Mouse (Mus musculus) limb, embryonic 15.5 days (tissue): ENCODE results near the gene Pdlim5. TPM values are rescaled to one million over a fixed set of nuclear protein-coding genes. Genes with fewer than 3 reads are reported as not detected.

Experiments
- ATAC-seq: fragments of 200-750 bp; cut with Nextera tagmentation; 2 replicates; pipeline ENCODE4 v1.8.0; 2017; ENCODE audit warnings: low read depth, moderate TSS enrichment; ENCODE audit not compliant: insufficient number of reproducible peaks, low FRiP score, low TSS enrichment
- H3K27ac ChIP-seq: fragments of 300-500 bp; sonication (generic); 2 replicates; pipeline ENCODE4 v1.5.1; 2015; ENCODE audit warnings: moderate library complexity, mild to moderate bottlenecking, inconsistent platforms
- H3K27me3 ChIP-seq: fragments of 300-500 bp; sonication (generic); 2 replicates; pipeline ENCODE4 v1.6.1; 2015; ENCODE audit warnings: inconsistent platforms
- H3K36me3 ChIP-seq: fragments of 300-500 bp; sonication (generic); 2 replicates; pipeline ENCODE4 v1.6.1; 2015; ENCODE audit warnings: inconsistent platforms
- H3K4me1 ChIP-seq: fragments of 300-500 bp; sonication (generic); 2 replicates; pipeline ENCODE4 v1.6.1; 2015; ENCODE audit warnings: inconsistent platforms
- H3K4me2 ChIP-seq: fragments of 300-500 bp; sonication (generic); 2 replicates; pipeline ENCODE4 v1.6.1; 2015; ENCODE audit warnings: mild to moderate bottlenecking, inconsistent platforms
- H3K4me3 ChIP-seq: fragments of 300-500 bp; sonication (generic); 2 replicates; pipeline ENCODE4 v1.5.1; 2015; ENCODE audit warnings: mild to moderate bottlenecking, inconsistent platforms
- H3K9ac ChIP-seq: fragments of 300-500 bp; sonication (generic); 2 replicates; pipeline ENCODE4 v1.6.1; 2015; ENCODE audit warnings: inconsistent platforms
- H3K9me3 ChIP-seq: fragments of 300-500 bp; sonication (generic); 2 replicates; pipeline ENCODE4 v1.6.1; 2016; ENCODE audit warnings: inconsistent platforms
- WGBS: fragments of 180-500 bp; shearing (Covaris S2); methylation state at CpG from one replicate; pipeline ENCODE4 v1.1.7; 2015; 5-methylcytosine and 5-hydroxymethylcytosine counted together
- polyA plus RNA-seq: library from polyadenylated mRNA; unstranded; fragments of >200 nt; fragmentation: Nextera tagmentation; extraction: Ambion mirVana; gene quantifications from 2 replicates; pipeline ENCODE4 v1.2.1, GENCODE M21; 2015

Pdlim5 gene
- polyA plus RNA-seq, 1 experiment from 2014 or later: 45.8 TPM

DNA sequence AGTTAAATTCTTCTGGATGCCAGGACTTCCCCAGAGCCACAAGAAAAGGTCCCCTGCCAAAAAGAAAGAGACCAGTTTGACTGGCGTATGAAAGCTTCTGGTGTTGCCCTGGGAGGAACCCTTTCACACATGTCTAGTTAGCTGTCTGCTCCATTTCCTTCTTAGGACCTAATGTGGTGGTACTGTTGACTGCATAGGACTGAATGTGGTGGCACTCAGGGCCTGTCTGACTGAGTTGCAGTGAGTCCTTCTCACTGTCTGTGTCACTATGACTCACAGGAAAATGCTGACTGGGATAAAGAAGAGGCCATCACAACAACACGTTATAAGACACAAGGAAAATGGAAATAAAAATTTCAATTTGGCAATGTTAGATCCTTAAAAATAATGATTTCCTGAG lies 146.0 kb downstream of the Pdlim5 start:
- 74% methylated on average over 2 of the region's 2 CpGs for WGBS
- Histone ChIP-seq H3K9me3 (no peaks in the 10 kb centered on the region), H3K27me3 (0 out of 2 replicates have a peak, but pooled peaks cover 4% of the 10 kb centered on the region), H3K4me2 (no peak overlapping the region), H3K27ac (no peak overlapping the region), H3K9ac (no peak overlapping the region), H3K36me3 (no peaks in the 10 kb centered on the region), H3K4me1 (peaks cover 2% of the 10 kb centered on the region; the same call in 1 of the 2 replicates), H3K4me3 (no peak overlapping the region)
- no peak for ATAC-seq

DNA sequence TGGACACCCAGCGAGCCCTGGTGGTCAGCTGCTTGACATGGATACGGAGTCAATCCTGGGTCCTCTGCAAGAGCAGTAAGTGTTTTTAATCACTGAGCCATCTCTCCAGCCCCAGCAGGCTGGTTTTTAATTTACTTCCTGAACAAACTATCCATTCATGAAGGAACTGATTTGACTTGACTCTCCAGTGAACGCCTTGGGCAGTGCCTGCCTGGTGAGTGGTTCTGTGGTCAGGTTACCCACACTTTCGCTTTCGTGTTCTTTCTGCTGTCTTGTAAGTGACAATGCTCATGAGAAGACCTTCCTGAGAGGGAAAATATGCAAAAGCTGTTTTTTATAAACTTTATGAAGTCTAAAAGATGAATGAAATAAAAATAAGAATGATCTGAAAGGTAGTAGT lies 152.2 kb downstream of the Pdlim5 start:
- H3K9ac ChIP-seq: no peak overlapping the region
- ATAC-seq: no peak
- H3K36me3 ChIP-seq: no peaks in the 10 kb centered on the region
- H3K4me1 ChIP-seq: peaks cover 11% of the 10 kb centered on the region; the same call in 1 of the 2 replicates
- H3K4me2 ChIP-seq: no peak overlapping the region
- no peak overlapping the region for H3K27ac ChIP-seq
- H3K27me3 ChIP-seq: peaks cover 4% of the 10 kb centered on the region; the same call in 1 of the 2 replicates
- no peaks in the 10 kb centered on the region for H3K9me3 ChIP-seq
- H3K4me3 ChIP-seq: no peak overlapping the region
- 60% methylated on average over 5 of the region's 5 CpGs for WGBS

DNA sequence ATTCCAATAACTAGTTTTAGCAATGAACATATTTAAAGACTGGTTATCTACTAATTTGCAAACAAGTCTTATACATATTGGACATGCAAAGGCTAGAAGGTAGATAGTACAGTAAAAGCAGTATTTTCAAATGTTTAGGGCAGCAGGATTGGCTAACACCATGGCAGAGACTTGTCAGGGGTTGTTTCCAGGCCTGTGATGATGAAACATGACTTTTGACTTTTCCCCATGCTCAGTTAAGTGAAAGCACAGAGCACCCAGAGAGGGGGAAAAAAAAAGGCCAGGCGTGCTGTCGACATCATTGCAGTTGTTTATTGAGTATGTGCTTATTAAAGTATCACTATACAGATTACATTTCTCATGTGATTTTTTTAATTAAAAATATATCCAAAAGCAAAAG lies 156.2 kb downstream of the Pdlim5 start:
- 78% methylated on average over 2 of the region's 2 CpGs for WGBS
- Histone ChIP-seq H3K4me3 (no peak overlapping the region), H3K9ac (no peak overlapping the region), H3K4me2 (no peak overlapping the region), H3K27ac (no peak overlapping the region), H3K9me3 (no peaks in the 10 kb centered on the region), H3K36me3 (no peaks in the 10 kb centered on the region), H3K27me3 (peaks cover 6% of the 10 kb centered on the region; the same call in 1 of the 2 replicates), H3K4me1 (peaks cover 11% of the 10 kb centered on the region; the same call in 1 of the 2 replicates)
- no peak for ATAC-seq

DNA sequence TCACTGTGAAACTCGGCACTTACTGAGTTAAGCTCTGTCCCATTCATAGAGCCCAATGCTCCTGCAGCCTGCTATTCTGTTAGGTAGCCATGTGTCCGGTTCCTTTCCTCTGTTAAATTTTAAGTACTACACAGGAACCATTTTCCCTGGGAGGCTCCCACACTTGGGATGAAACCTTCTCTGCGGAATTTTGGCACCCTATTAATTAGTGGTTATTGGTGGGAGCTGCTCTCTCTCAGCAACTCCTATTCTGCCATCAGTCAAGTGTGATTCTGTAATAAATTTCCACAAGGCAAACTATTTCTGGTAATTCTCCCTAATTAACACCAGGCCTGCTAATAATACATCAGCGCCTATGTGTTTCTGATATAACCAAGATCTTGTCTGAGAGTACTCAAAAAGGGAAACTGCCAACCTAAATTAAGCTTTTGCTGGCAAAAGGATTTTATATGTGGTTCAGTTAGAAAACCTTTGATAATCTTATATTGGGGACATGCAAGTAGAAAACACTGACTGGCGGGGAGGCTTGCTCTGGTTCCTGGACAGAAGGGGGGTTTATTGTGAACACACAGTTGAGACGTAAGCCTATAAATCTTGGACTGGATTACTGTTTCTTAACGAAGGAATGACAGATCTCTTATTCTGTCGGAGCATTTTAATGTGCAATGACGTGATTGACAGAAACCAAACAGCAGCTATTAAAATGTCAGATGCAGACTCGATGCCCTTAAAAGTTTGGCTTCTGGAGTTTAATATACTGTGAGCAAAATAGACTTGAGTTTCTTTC lies 157.0 kb downstream of the Pdlim5 start:
- WGBS: 27% methylated on average over 10 of the region's 10 CpGs
- Histone ChIP-seq H3K9me3 (no peaks in the 10 kb centered on the region), H3K27ac (no peak overlapping the region), H3K4me2 (no peak overlapping the region), H3K4me3 (no peak overlapping the region), H3K36me3 (no peaks in the 10 kb centered on the region), H3K9ac (no peak overlapping the region), H3K27me3 (peaks cover 6% of the 10 kb centered on the region; the same call in 1 of the 2 replicates), H3K4me1 (peaks cover 11% of the 10 kb centered on the region; the same call in 1 of the 2 replicates)
- no peak for ATAC-seq

GRCm38 (mm10) chr3:142237621-142238020 lies 157.9 kb downstream of the Pdlim5 start:
- WGBS: 39% methylated on average over 5 of the region's 5 CpGs
- H3K27me3 ChIP-seq: peaks cover 6% of the 10 kb centered on the region; the same call in 1 of the 2 replicates
- no peaks in the 10 kb centered on the region for H3K36me3 ChIP-seq
- H3K4me1 ChIP-seq: peaks cover 11% of the 10 kb centered on the region; the same call in 1 of the 2 replicates
- no peaks in the 10 kb centered on the region for H3K9me3 ChIP-seq
- no peak overlapping the region for H3K27ac ChIP-seq
- no peak overlapping the region for H3K4me3 ChIP-seq
- H3K9ac ChIP-seq: no peak overlapping the region
- no peak overlapping the region for H3K4me2 ChIP-seq
- ATAC-seq: no peak

DNA sequence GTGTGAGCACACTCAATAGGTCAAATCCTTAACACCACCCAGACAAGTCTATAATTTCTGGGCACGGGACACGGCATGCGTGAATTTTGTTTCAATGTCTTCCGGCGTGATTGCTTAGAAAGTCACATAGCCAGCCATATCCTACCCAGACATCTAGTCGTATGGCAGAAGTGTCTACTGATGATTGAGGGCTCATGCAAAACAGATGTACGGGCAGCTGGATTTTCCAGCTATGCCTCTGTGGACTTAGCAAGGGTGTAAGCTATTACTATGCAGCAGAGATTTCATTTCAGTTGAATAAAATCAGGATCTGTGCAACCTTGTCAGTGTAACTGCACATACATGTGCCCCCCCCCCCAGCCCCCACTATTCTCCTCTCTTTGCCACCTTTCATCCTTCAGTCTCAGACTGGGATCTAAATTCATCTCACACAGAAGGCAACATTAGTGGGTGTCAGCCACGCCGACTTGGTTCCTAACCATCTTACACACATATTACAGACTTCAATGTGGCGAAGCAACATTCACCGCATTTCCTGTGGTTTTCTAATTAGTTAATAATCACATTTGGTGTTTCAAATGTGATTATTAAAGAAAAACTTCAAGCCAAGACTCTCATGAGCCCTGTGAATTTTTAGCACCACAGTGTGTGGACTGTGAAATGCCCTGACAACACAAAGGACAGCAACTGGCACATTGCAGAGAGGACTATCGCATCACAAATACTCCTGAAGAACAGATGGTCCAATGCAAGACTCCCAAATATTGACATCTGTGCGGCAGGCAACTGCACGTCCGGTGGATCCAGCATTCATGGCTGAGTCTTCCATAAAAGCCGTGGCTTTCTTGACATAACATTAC lies 161.7 kb downstream of the Pdlim5 start:
- no peak for ATAC-seq
- H3K9me3 ChIP-seq: no peaks in the 10 kb centered on the region
- H3K27ac ChIP-seq: no peak overlapping the region
- peaks cover 3% of the 10 kb centered on the region; the same call in 1 of the 2 replicates for H3K27me3 ChIP-seq
- no peaks in the 10 kb centered on the region for H3K36me3 ChIP-seq
- H3K9ac ChIP-seq: no peak overlapping the region
- no peak overlapping the region for H3K4me3 ChIP-seq
- H3K4me1 ChIP-seq: peaks cover 16% of the 10 kb centered on the region; the same call in 1 of the 2 replicates
- H3K4me2 ChIP-seq: no peak overlapping the region
- WGBS: 53% methylated on average over 16 of the region's 16 CpGs

DNA sequence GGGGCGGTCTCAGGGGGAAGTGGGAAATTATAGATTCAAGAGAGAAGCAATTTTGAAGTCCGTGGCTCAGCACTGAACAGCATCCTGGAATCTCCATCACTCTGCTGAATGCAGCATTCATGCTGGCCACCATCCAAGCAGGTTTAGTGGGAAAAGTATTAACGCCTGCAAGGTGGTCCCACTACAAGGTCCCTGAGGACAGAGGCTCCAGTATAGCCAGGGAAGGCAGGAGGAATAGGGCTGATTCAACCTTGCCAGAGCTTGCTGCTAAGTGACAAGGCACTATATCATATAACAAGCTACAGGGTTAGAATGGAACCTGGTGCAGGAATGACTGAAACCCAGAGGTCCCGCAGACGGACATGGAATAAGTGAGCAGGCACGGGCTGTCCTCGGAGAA lies 166.8 kb downstream of the Pdlim5 start:
- Histone ChIP-seq H3K9ac (no peak overlapping the region), H3K36me3 (no peaks in the 10 kb centered on the region), H3K9me3 (no peaks in the 10 kb centered on the region), H3K4me3 (no peak overlapping the region), H3K4me1 (peaks cover 41% of the 10 kb centered on the region), H3K4me2 (no peak overlapping the region), H3K27me3 (peaks cover 13% of the 10 kb centered on the region; the same call in 1 of the 2 replicates), H3K27ac (no peak overlapping the region)
- 57% methylated on average over 7 of the region's 7 CpGs for WGBS
- ATAC-seq: peak; percentile 13; the same call in 1 of the 2 replicates

DNA sequence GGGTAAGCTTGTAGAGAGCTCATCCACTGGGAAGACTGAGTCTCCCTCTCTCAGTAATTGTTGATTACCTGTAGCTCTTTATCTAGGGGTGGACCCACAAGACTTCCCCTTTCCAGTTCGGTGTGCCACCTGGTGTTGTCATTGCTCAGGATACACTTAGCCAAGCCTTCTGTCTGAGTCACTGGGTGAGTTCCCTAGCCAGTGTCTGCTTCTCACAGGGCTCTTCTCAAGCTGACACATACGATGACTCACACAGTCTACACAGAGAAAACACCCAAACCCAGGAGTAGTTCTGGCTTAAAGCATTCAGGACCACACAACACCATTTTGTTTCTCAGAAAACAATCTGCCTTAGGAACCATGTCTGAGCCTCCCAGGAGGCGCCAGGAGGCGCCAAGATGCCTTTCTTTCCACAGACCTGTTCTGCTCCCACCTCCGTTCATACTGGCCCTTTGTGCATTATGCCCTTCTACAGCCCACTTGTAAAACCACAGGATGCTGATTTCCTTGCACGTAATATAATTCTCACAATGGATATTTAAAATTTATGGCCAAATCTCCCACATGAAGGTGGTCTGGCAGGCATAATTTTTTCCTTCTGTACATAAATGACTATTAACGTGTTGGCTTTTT lies 172.9 kb downstream of the Pdlim5 start:
- H3K4me3 ChIP-seq: no peak overlapping the region
- peaks cover 27% of the 10 kb centered on the region for H3K4me1 ChIP-seq
- no peaks in the 10 kb centered on the region for H3K36me3 ChIP-seq
- no peak overlapping the region for H3K9ac ChIP-seq
- H3K27me3 ChIP-seq: 0 out of 2 replicates have a peak, but pooled peaks cover 19% of the 10 kb centered on the region
- H3K9me3 ChIP-seq: no peaks in the 10 kb centered on the region
- 48% methylated on average over 7 of the region's 7 CpGs for WGBS
- H3K27ac ChIP-seq: no peak overlapping the region
- H3K4me2 ChIP-seq: no peak overlapping the region
- no peak for ATAC-seq

DNA sequence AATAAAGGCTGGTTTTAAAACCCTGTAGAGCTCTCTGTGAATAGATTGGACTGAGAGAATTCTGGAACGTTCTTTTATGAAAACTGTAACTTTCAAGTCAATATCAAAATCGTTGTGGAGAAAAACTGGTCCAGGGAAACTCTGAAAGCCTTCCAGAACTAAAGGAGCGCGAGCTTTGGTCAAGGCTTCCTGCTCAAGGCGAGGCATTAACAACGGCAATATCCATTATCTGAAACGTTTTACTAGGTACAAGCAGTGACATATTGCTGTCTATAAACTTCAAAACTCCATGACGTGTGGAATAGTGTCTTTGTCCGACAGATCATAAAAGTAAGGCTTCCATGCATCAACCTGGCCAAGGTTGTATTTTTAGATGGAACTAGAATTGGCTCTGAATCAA lies 175.6 kb downstream of the Pdlim5 start:
- H3K9me3 ChIP-seq: no peaks in the 10 kb centered on the region
- H3K27me3 ChIP-seq: peaks cover 16% of the 10 kb centered on the region
- H3K4me1 ChIP-seq: peaks cover 15% of the 10 kb centered on the region
- WGBS: 42% methylated on average over 9 of the region's 9 CpGs
- no peak overlapping the region for H3K9ac ChIP-seq
- no peak overlapping the region for H3K4me2 ChIP-seq
- no peak overlapping the region for H3K27ac ChIP-seq
- H3K36me3 ChIP-seq: no peaks in the 10 kb centered on the region
- no peak for ATAC-seq
- no peak overlapping the region for H3K4me3 ChIP-seq

- 30% methylated on average over 2 of the region's 2 CpGs for WGBS
- H3K4me3 ChIP-seq: no peak overlapping the region
- peaks cover 18% of the 10 kb centered on the region for H3K27me3 ChIP-seq
- no peak for ATAC-seq
- H3K9ac ChIP-seq: no peak overlapping the region
- H3K4me1 ChIP-seq: peaks cover 17% of the 10 kb centered on the region
- H3K4me2 ChIP-seq: no peak overlapping the region
- H3K36me3 ChIP-seq: no peaks in the 10 kb centered on the region
- H3K9me3 ChIP-seq: no peaks in the 10 kb centered on the region
- no peak overlapping the region for H3K27ac ChIP-seq
Measured at GRCm38 (mm10) chr3:142212821-142213220, 182.7 kb downstream of the Pdlim5 start.

GRCm38 (mm10) chr3:142212186-142212585 lies 183.3 kb downstream of the Pdlim5 start:
- WGBS: 34% methylated on average over 3 of the region's 3 CpGs
- no peak overlapping the region for H3K27ac ChIP-seq
- peaks cover 17% of the 10 kb centered on the region for H3K4me1 ChIP-seq
- no peak overlapping the region for H3K4me2 ChIP-seq
- H3K9ac ChIP-seq: no peak overlapping the region
- no peak overlapping the region for H3K4me3 ChIP-seq
- no peaks in the 10 kb centered on the region for H3K9me3 ChIP-seq
- no peak for ATAC-seq
- no peaks in the 10 kb centered on the region for H3K36me3 ChIP-seq
- H3K27me3 ChIP-seq: peaks cover 18% of the 10 kb centered on the region
